ENCODE assay signal across 13 mouse cellular contexts in the genomic region with DNA sequence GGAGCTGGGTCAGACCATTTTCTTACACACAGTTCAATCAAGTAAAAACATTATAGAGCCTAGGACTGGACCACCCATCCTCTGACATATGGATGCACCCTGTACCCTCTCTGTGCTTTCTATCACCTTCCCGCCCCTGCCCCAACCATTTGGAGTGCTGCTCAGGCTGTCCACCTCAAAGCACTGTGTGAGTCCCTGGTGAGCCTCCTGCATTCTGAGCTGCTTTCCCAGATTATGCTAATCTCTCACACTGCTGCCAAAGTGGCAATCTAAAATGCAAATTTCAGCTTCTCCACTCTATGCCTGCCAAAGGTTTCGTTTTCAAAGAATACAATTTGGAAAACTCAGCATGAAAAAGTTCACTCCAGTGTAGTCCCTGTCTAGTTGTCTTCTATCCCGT. TPM values are rescaled to one million over a fixed set of nuclear protein-coding genes. Genes with fewer than 3 reads are reported as not detected.
DNase-seq lines count a peak whose midpoint lies in the region; ATAC-seq lines count a peak whose summit lies in the region.
"Had no signal": no experiment of that assay in that cellular context is flagged by ENCODE, and none has a peak within 500 bp of the region (broad histone marks: within the 10 kb centered on the region; RNA-seq: fewer than 3 reads in every experiment).

No protein-coding gene starts in this region.

- no peaks in the 10 kb centered on the region for H3K9me3 ChIP-seq in intestine, embryonic 14.5 days (ENCODE audit: control insufficient read depth, low read length)
- H3K9me3 ChIP-seq in intestine, embryonic 16.5 days (ENCODE audit: control insufficient read depth, low read length) = no peaks in the 10 kb centered on the region
- H3K9me3 ChIP-seq in forebrain, embryonic 16.5 days (ENCODE audit: control insufficient read depth, low read length) = no peaks in the 10 kb centered on the region
- no peaks in the 10 kb centered on the region for H3K9me3 ChIP-seq in midbrain, embryonic 15.5 days
- H3K9me3 ChIP-seq: embryonic facial prominence, embryonic 12.5 days; limb, embryonic 15.5 days; lung, embryonic 15.5 days; megakaryocyte, embryonic 14.5 days had no signal

- no peaks in the 10 kb centered on the region for H3K27me3 ChIP-seq in intestine, embryonic 14.5 days (replicated peaks; ENCODE audit: control insufficient read depth, insufficient read depth, low read length)
- H3K27me3 ChIP-seq in intestine, embryonic 16.5 days (replicated peaks; ENCODE audit: control insufficient read depth, insufficient read depth, low read length) = no peaks in the 10 kb centered on the region
- no peaks in the 10 kb centered on the region for H3K27me3 ChIP-seq in forebrain, embryonic 16.5 days (replicated peaks; ENCODE audit: control insufficient read depth, insufficient read depth, low read length)
- no peaks in the 10 kb centered on the region for H3K27me3 ChIP-seq in midbrain, embryonic 15.5 days (replicated peaks)
- H3K27me3 ChIP-seq: embryonic facial prominence, embryonic 12.5 days; limb, embryonic 15.5 days; lung, embryonic 15.5 days; megakaryocyte, embryonic 14.5 days had no signal

- WGBS in intestine, embryonic 14.5 days = 59% methylated on average over 3 of the region's 3 CpGs
- WGBS in intestine, embryonic 16.5 days = 64% methylated on average over 3 of the region's 3 CpGs
- 5% methylated on average over 3 of the region's 3 CpGs for WGBS in forebrain, embryonic 16.5 days
- 14% methylated on average over 3 of the region's 3 CpGs for WGBS in midbrain, embryonic 15.5 days

- no peak overlapping the region for H3K27ac ChIP-seq in intestine, embryonic 14.5 days (ENCODE audit: low read depth)
- no peak overlapping the region for H3K27ac ChIP-seq in intestine, embryonic 16.5 days (ENCODE audit: low read length)
- H3K27ac ChIP-seq in forebrain, embryonic 16.5 days (ENCODE audit: low read length) = peak overlapping the region; percentile 87
- H3K27ac ChIP-seq in midbrain, embryonic 15.5 days = peak overlapping the region; percentile 51
- H3K27ac ChIP-seq: embryonic facial prominence, embryonic 12.5 days; limb, embryonic 15.5 days; lung, embryonic 15.5 days had no signal

- ATAC-seq in intestine, embryonic 14.5 days (replicated peaks; ENCODE audit: low FRiP score, low TSS enrichment, low read depth) = no peak
- ATAC-seq in intestine, embryonic 16.5 days = no peak
- 0 out of 2 replicates have a peak, but pooled peaks have one; percentile 17 for ATAC-seq in erythroid progenitor cell, adult 5-6 weeks (replicated peaks; ENCODE audit: low FRiP score, poor library complexity, severe bottlenecking)
- ATAC-seq in forebrain, embryonic 16.5 days = peak; percentile 86
- ATAC-seq in midbrain, embryonic 15.5 days (replicated peaks) = peak; percentile 77

- H3K4me2 ChIP-seq in intestine, embryonic 14.5 days (ENCODE audit: low read length) = no peak overlapping the region
- no peak overlapping the region for H3K4me2 ChIP-seq in intestine, embryonic 16.5 days (ENCODE audit: low read depth, low read length)
- H3K4me2 ChIP-seq in forebrain, embryonic 16.5 days (ENCODE audit: low read length) = peak overlapping the region; percentile 45
- H3K4me2 ChIP-seq in midbrain, embryonic 15.5 days = peak overlapping the region; percentile 20
- H3K4me2 ChIP-seq: embryonic facial prominence, embryonic 12.5 days; limb, embryonic 15.5 days; lung, embryonic 15.5 days had no signal

- H3K36me3 ChIP-seq in intestine, embryonic 14.5 days (ENCODE audit: control insufficient read depth, insufficient read depth, low read length) = no peaks in the 10 kb centered on the region
- no peaks in the 10 kb centered on the region for H3K36me3 ChIP-seq in intestine, embryonic 16.5 days (ENCODE audit: control insufficient read depth, insufficient read depth, low read length)
- no peaks in the 10 kb centered on the region for H3K36me3 ChIP-seq in forebrain, embryonic 16.5 days (ENCODE audit: control insufficient read depth, insufficient read depth)
- no peaks in the 10 kb centered on the region for H3K36me3 ChIP-seq in midbrain, embryonic 15.5 days (replicated peaks)
- H3K36me3 ChIP-seq: embryonic facial prominence, embryonic 12.5 days; limb, embryonic 15.5 days; lung, embryonic 15.5 days had no signal

- H3K9ac ChIP-seq in intestine, embryonic 14.5 days (ENCODE audit: low read length) = no peak overlapping the region
- H3K9ac ChIP-seq in intestine, embryonic 16.5 days (ENCODE audit: low read depth, low read length) = no peak overlapping the region
- H3K9ac ChIP-seq in forebrain, embryonic 16.5 days (replicated peaks; ENCODE audit: low read depth, low read length) = no peak overlapping the region; the same call in 1 of the 2 replicates
- H3K9ac ChIP-seq in midbrain, embryonic 15.5 days = no peak overlapping the region
- H3K9ac ChIP-seq: embryonic facial prominence, embryonic 12.5 days; limb, embryonic 15.5 days; lung, embryonic 15.5 days had no signal

- no peak overlapping the region for H3K4me3 ChIP-seq in intestine, embryonic 14.5 days (ENCODE audit: low read depth, low read length)
- H3K4me3 ChIP-seq in intestine, embryonic 16.5 days (ENCODE audit: low read length) = no peak overlapping the region
- peak overlapping the region; percentile 24; the same call in 1 of the 2 replicates for H3K4me3 ChIP-seq in forebrain, embryonic 16.5 days (replicated peaks; ENCODE audit: low read length)
- H3K4me3 ChIP-seq in midbrain, embryonic 15.5 days = no peak overlapping the region
- H3K4me3 ChIP-seq: embryonic facial prominence, embryonic 12.5 days; limb, embryonic 15.5 days; lung, embryonic 15.5 days; megakaryocyte, embryonic 14.5 days had no signal

- no peaks in the 10 kb centered on the region for H3K4me1 ChIP-seq in intestine, embryonic 14.5 days (replicated peaks; ENCODE audit: control insufficient read depth, insufficient read depth, low read length)
- H3K4me1 ChIP-seq in intestine, embryonic 16.5 days (ENCODE audit: control insufficient read depth, insufficient read depth, low read length) = 0 out of 2 replicates have a peak, but pooled peaks cover 2% of the 10 kb centered on the region
- peaks cover 27% of the 10 kb centered on the region for H3K4me1 ChIP-seq in forebrain, embryonic 16.5 days (replicated peaks; ENCODE audit: control insufficient read depth, insufficient read depth, low read length)
- peaks cover 29% of the 10 kb centered on the region for H3K4me1 ChIP-seq in midbrain, embryonic 15.5 days
- H3K4me1 ChIP-seq: embryonic facial prominence, embryonic 12.5 days; limb, embryonic 15.5 days; lung, embryonic 15.5 days had no signal

- peak; percentile 49 for DNase-seq in intestine, embryonic 14.5 days (ENCODE audit: low spot score)
- DNase-seq in testis, postnatal 10 days (ENCODE audit: low spot score) = no peak
- DNase-seq in urinary bladder, postnatal 4 days (ENCODE audit: low spot score in 2 of 2) = no peak
- DNase-seq: cerebellum, postnatal 25 days; kidney, postnatal 10 days had no signal

RNA-seq across cellular contexts. Expression of gene Ddhd1, which starts 14.5 kb away (rescaled TPM):
- 13.0 and 13.1 TPM in 2 replicates for polyA plus RNA-seq in intestine, embryonic 14.5 days (2014; fragmentation: Nextera tagmentation; extraction: Ambion mirVana)
- 5.8 and 6.5 TPM in 2 replicates for polyA plus RNA-seq in intestine, embryonic 16.5 days (2015; fragmentation: Nextera tagmentation; extraction: Ambion mirVana)
- total RNA-seq in erythroid progenitor cell, adult 5-6 weeks (2015; ENCODE audit: low replicate concordance) = 118 and 134 TPM in 2 replicates
- total RNA-seq in erythroid progenitor cell, adult 5-6 weeks (2017; ENCODE audit: low replicate concordance) = 173 and 254 TPM in 2 replicates
- 16.8 and 18.2 TPM in 2 replicates for polyA plus RNA-seq in forebrain, embryonic 16.5 days (2015; fragmentation: Nextera tagmentation; extraction: Ambion mirVana)
- 19.3 and 19.8 TPM in 2 replicates for polyA plus RNA-seq in midbrain, embryonic 15.5 days (2015; fragmentation: Nextera tagmentation; extraction: Ambion mirVana)

Comparison
In these comparisons a context has a peak if more than half of its experiments do, and no peak if none do; other contexts are left out.
1. ATAC-seq: peak in erythroid progenitor cell, adult 5-6 weeks (single experiment), forebrain, embryonic 16.5 days (single experiment) and midbrain, embryonic 15.5 days (single experiment); none in intestine, embryonic 14.5 days (single experiment) and intestine, embryonic 16.5 days (single experiment).
2. H3K27ac ChIP-seq: peak in forebrain, embryonic 16.5 days (single experiment) and midbrain, embryonic 15.5 days (single experiment); none in intestine, embryonic 14.5 days (single experiment) and intestine, embryonic 16.5 days (single experiment).
3. H3K4me2 ChIP-seq: peak in forebrain, embryonic 16.5 days (single experiment) and midbrain, embryonic 15.5 days (single experiment); none in intestine, embryonic 14.5 days (single experiment) and intestine, embryonic 16.5 days (single experiment).